Mouse (Mus musculus) stomach, postnatal 0 days (tissue): ENCODE results near the gene Tmem42.

ENCODE experiments used
- CTCF ChIP-seq: IDR thresholded peaks from 2 replicates; pipeline ENCODE4 v1.5.1; 2016; ENCODE audit warnings: antibody characterized with exemption, low read depth, mild to moderate bottlenecking, moderate library complexity
- EP300 ChIP-seq: optimal IDR thresholded peaks from 2 replicates; pipeline ENCODE3; 2016; ENCODE audit warnings: antibody characterized with exemption

GRCm38 (mm10) chr9:122998406-122999192 lies 22.5 kb upstream of the Tmem42 start:
- TF ChIP-seq CTCF (no peak), EP300 (no peak)
